Mouse (Mus musculus) heart, postnatal 0 days (tissue): ENCODE results near the gene Tysnd1. TPM values are rescaled to one million over a fixed set of nuclear protein-coding genes. Genes with fewer than 3 reads are reported as not detected.

Experiments
- ATAC-seq: fragments of 200-750 bp; cut with Nextera tagmentation; 2 replicates; pipeline ENCODE4 v1.8.0; 2017; ENCODE audit warnings: low read depth, moderate number of reproducible peaks, moderate library complexity; ENCODE audit not compliant: insufficient read depth
- DNase-seq: peaks from one replicate; pipeline ENCODE4 v3.0.0-alpha.2; 2016; ENCODE audit warnings: low spot score
- H3K27ac ChIP-seq: fragments of 300-500 bp; sonication (generic); 2 replicates; pipeline ENCODE4 v1.5.1; 2014; ENCODE audit warnings: low read depth, mild to moderate bottlenecking
- H3K27me3 ChIP-seq: fragments of 300-500 bp; sonication (generic); 2 replicates; pipeline ENCODE4 v1.6.1; 2014; ENCODE audit warnings: low read length, mixed read lengths; ENCODE audit not compliant: control insufficient read depth, insufficient read depth
- H3K36me3 ChIP-seq: fragments of 300-500 bp; sonication (generic); replicated peaks from 2 replicates; pipeline ENCODE4 v1.6.1; 2014; ENCODE audit warnings: low read length, mixed read lengths; ENCODE audit not compliant: control insufficient read depth, insufficient read depth
- H3K4me1 ChIP-seq: fragments of 300-500 bp; sonication (generic); 2 replicates; pipeline ENCODE4 v1.6.1; 2014; ENCODE audit warnings: antibody characterized with exemption; ENCODE audit not compliant: control insufficient read depth, insufficient read depth
- H3K4me2 ChIP-seq: fragments of 300-500 bp; sonication (generic); 2 replicates; pipeline ENCODE4 v1.6.1; 2014; ENCODE audit warnings: low read depth, mild to moderate bottlenecking, low read length, moderate library complexity
- H3K4me3 ChIP-seq: fragments of 300-500 bp; sonication (generic); 2 replicates; pipeline ENCODE4 v1.5.1; 2014; ENCODE audit warnings: low read depth, low read length
- H3K9ac ChIP-seq: fragments of 300-500 bp; sonication (generic); replicated peaks from 2 replicates; pipeline ENCODE4 v1.6.1; 2014; ENCODE audit warnings: low read depth, low read length, mixed read lengths
- H3K9me3 ChIP-seq: fragments of 300-500 bp; sonication (generic); replicated peaks from 2 replicates; pipeline ENCODE4 v1.6.1; 2016; ENCODE audit warnings: low read length; ENCODE audit not compliant: control insufficient read depth
- CTCF ChIP-seq: IDR thresholded peaks from 2 replicates; pipeline ENCODE4 v1.5.1; 2016; ENCODE audit warnings: antibody characterized with exemption, control low read depth, low read depth
- EP300 ChIP-seq: IDR thresholded peaks from 2 replicates; pipeline ENCODE4 v1.6.1; 2016; ENCODE audit warnings: antibody characterized with exemption, low read depth
- WGBS: fragments of 180-500 bp; shearing (Covaris S2); extraction: QIAGEN DNeasy Blood & Tissue Kit; methylation state at CpG from one replicate; pipeline ENCODE4 v1.1.7; 2014; 5-methylcytosine and 5-hydroxymethylcytosine counted together
- polyA plus RNA-seq: library from polyadenylated mRNA; unstranded; fragments of >200 nt; fragmentation: Nextera tagmentation; extraction: Ambion mirVana; gene quantifications from 2 replicates; pipeline ENCODE4 v1.2.1, GENCODE M21; 2015
- total RNA-seq: library from RNA; depleted of rRNA; stranded (reverse); fragments of >200 nt; gene quantifications from 2 replicates; pipeline ENCODE4 v1.2.3, GENCODE M21; 2014; ENCODE audit warnings: low replicate concordance

Gene Tysnd1
- total and polyA plus RNA-seq, 2 experiments from 2014 or later: 14.5 to 53.0 TPM

GRCm38 (mm10) chr10:61706412-61707375, 11.4 kb downstream of the Tysnd1 start:
- H3K9ac ChIP-seq: no peak overlapping the region
- no peak overlapping the region for H3K4me3 ChIP-seq
- no peak overlapping the region for H3K27ac ChIP-seq
- no peaks in the 10 kb centered on the region for H3K27me3 ChIP-seq
- no peaks in the 10 kb centered on the region for H3K9me3 ChIP-seq
- WGBS: 70% methylated on average over 6 of the region's 6 CpGs
- DNase-seq (no peak), ATAC-seq (no peak)
- H3K36me3 ChIP-seq: peaks cover 27% of the 10 kb centered on the region
- TF ChIP-seq CTCF (no peak), EP300 (no peak)
- H3K4me1 ChIP-seq: no peaks in the 10 kb centered on the region
- no peak overlapping the region for H3K4me2 ChIP-seq

DNA sequence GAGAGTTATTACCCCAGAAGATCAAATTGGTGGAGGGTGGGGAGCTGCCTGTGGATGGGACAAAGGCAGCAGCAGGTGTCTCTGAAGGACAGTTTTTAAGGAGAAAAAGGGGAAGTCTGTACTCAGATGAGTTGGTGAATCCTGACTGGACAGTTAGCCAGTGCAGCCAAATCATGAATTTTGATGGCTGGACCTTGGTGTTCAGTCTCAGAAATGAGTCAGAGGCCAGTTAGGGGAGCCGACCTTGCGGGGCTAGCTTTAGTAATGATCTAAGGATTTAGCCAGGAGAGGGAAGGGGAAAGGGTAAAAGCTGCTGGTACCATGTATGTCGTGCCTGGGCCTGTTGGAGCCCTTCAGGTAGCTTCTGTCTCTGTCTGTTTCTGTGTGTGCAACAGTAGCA, 18.3 kb downstream of the Tysnd1 start:
- Histone ChIP-seq H3K4me2 (no peak overlapping the region), H3K27ac (no peak overlapping the region), H3K9ac (no peak overlapping the region), H3K4me3 (no peak overlapping the region), H3K36me3 (no peaks in the 10 kb centered on the region), H3K9me3 (no peaks in the 10 kb centered on the region), H3K27me3 (no peaks in the 10 kb centered on the region), H3K4me1 (peaks cover 8% of the 10 kb centered on the region; the same call in 1 of the 2 replicates)
- ATAC-seq: no peak
- DNase-seq: no peak
- TF ChIP-seq CTCF (no peak), EP300 (no peak)
- 71% methylated on average over 3 of the region's 3 CpGs for WGBS

- no peak for TF ChIP-seq CTCF
- TF ChIP-seq EP300: no peak
- DNase-seq: no peak
- H3K4me2 ChIP-seq: no peak overlapping the region
- H3K27ac ChIP-seq: no peak overlapping the region
- H3K4me3 ChIP-seq: no peak overlapping the region
- ATAC-seq: no peak
- H3K4me1 ChIP-seq: peaks cover 8% of the 10 kb centered on the region; the same call in 1 of the 2 replicates
- H3K9me3 ChIP-seq: no peaks in the 10 kb centered on the region
- H3K36me3 ChIP-seq: no peaks in the 10 kb centered on the region
- H3K27me3 ChIP-seq: no peaks in the 10 kb centered on the region
- WGBS: 75% methylated on average over 4 of the region's 4 CpGs
- no peak overlapping the region for H3K9ac ChIP-seq
Observed at GRCm38 (mm10) chr10:61714146-61714545, 18.8 kb downstream of the Tysnd1 start.

DNA sequence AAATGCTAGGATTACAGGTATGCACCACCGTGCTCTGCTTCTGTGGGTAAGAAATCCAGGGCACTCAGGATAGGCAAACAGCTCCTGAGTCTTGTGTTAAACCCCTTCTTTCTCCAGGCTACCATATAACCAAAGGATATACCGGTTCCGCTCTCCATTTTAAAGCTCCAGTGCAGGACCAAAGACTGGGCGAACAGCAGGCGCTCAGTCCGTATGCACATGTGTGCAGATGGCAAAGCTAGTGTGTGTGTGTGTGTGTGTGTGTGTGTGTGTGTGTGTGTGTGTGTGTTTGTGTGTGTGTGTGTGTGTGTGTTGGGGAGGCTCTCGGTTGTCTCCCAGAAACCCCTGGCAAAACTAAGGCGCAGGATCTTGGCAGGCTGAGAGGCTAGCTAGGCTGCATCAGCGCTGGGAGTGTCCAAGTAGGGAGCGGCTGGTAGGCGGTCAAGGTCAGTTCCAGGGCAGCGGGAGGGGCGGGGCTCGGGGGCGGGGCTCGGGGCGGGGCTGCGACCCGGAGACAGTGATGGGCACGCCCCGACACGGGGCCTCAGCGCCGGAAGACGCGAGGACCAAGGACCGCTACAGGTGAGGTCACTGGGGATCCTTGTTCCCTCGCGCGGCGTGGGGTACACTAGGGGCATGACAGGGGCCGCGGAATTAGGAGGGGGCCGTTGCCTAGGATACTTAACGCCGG, 19.6 kb downstream of the Tysnd1 start, which contains the start of gene Aifm2:
Gene Aifm2 (plus strand): TSS at position 493 of the 691 bp plus-strand sequence.
- Histone ChIP-seq H3K27me3 (no peaks in the 10 kb centered on the region), H3K4me2 (peak within 1 kb of the TSS; percentile 83), H3K4me3 (peak within 1 kb of the TSS; percentile 69), H3K9ac (peak within 1 kb of the TSS; percentile 59), H3K9me3 (no peaks in the 10 kb centered on the region), H3K4me1 (peaks cover 8% of the 10 kb centered on the region; the same call in 1 of the 2 replicates), H3K36me3 (no peaks in the 10 kb centered on the region), H3K27ac (peak within 1 kb of the TSS; percentile 68)
- WGBS: 12% methylated on average over 33 of the region's 36 CpGs
- ATAC-seq: peak; percentile 95
- TF ChIP-seq EP300: no peak
- DNase-seq: peak; percentile 92

GRCm38 (mm10) chr10:61715462-61715837, 20.1 kb downstream of the Tysnd1 start:
- Histone ChIP-seq H3K36me3 (no peaks in the 10 kb centered on the region), H3K4me3 (peak overlapping the region; percentile 69), H3K27me3 (no peaks in the 10 kb centered on the region), H3K4me1 (peaks cover 8% of the 10 kb centered on the region; the same call in 1 of the 2 replicates), H3K27ac (peak overlapping the region; percentile 61), H3K4me2 (peak overlapping the region; percentile 83), H3K9me3 (no peaks in the 10 kb centered on the region), H3K9ac (peak overlapping the region; percentile 59)
- no peak for DNase-seq
- ATAC-seq: peak; percentile 7; the same call in 1 of the 2 replicates
- under 1% methylated on average over 11 of the region's 11 CpGs for WGBS
- no peak for TF ChIP-seq EP300
- TF ChIP-seq CTCF: no peak
